ENCODE assay signal across 13 mouse cellular contexts in the genomic region with DNA sequence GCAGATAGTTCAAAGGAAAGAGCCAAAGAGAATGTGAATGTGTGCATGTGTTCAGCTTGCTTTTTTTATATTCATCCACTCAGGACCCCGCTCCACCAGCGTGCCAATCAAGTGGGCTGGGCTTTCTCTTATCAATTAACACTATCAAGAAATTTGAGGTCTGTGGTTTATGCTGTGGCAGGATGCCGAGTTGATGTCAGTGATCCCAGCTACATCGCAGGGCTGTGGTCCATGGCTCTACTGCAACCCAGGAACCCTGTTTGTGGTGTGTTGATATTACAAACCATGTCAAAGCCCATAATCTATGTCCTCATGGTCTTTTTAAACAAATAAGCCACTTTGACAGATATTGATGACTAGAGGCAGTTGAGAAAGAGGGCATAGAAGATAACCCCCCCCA.
"Had no signal": no experiment of that assay in that cellular context is flagged by ENCODE, and none has a peak within 500 bp of the region (broad histone marks: within the 10 kb centered on the region; RNA-seq: fewer than 3 reads in every experiment).

No protein-coding gene starts in this region.

- DNase-seq: kidney, adult 9 months; kidney, postnatal 36 days; layer of hippocampus, adult 9-11 months; left cerebral cortex, postnatal 4 days; lung, adult 2 months; lung, postnatal 36 days; midbrain, embryonic 14.5 days; retina, postnatal 1 day; right cerebral cortex, postnatal 4 days; spleen, adult 18-20 months; thymus, adult 2 months; thymus, postnatal 25 days had no signal

- ATAC-seq: lung, postnatal 0 days had no signal
